Mouse (Mus musculus): Measurements from ENCODE around the gene Tpi1. TPM values are rescaled to one million over a fixed set of nuclear protein-coding genes. Genes with fewer than 3 reads are reported as not detected.
A peak's percentile ranks its signal among the peaks of the same experiment; 100 is the strongest.

Tpi1 gene
- polyA plus RNA-seq, 1 experiment: 1,480 TPM

GRCm38 (mm10) chr6:124816611-124817010 lies 2.5 kb upstream of the Tpi1 start:
- Histone ChIP-seq H3K4me2 (ENCODE audit: low read depth) (no peak overlapping the region), H3K36me3 (ENCODE audit: control insufficient read depth, insufficient read depth) (peaks cover 28% of the 10 kb centered on the region), H3K79me2 (ENCODE audit: control insufficient read depth, insufficient read depth) (peaks cover 20% of the 10 kb centered on the region), H3ac (ENCODE audit: control insufficient read depth, insufficient read length) (no peak overlapping the region), H3K4me3 (no peak overlapping the region), H3K27me3 (ENCODE audit: control insufficient read depth, insufficient read depth, insufficient read length) (no peaks in the 10 kb centered on the region)
- TF ChIP-seq TCF3 (IDR thresholded peaks at IDR 0.05; ENCODE audit: insufficient read length, low read depth): no peak
- no peak for TF ChIP-seq CEBPB (IDR thresholded peaks at IDR 0.05; ENCODE audit: insufficient read depth, poor library complexity, severe bottlenecking)
- no peak for TF ChIP-seq MYOG (IDR thresholded peaks at IDR 0.05; ENCODE audit: control insufficient read depth in 1 of 3, insufficient read depth in 1 of 3, insufficient read length in 2 of 3, low read depth in 2 of 3)
- TF ChIP-seq TCF12 (IDR thresholded peaks at IDR 0.05; ENCODE audit: insufficient read depth, poor library complexity, severe bottlenecking): no peak
- TF ChIP-seq REST (IDR thresholded peaks at IDR 0.05; ENCODE audit: insufficient read depth, insufficient read length): no peak
- no peak for TF ChIP-seq USF1 (IDR thresholded peaks at IDR 0.05; ENCODE audit: low read depth)
- no peak for TF ChIP-seq POLR2AphosphoS2 (IDR thresholded peaks at IDR 0.05; ENCODE audit: insufficient read length, low read depth)
- TF ChIP-seq E2F4 (IDR thresholded peaks at IDR 0.05; ENCODE audit: insufficient read depth): no peak

DNA sequence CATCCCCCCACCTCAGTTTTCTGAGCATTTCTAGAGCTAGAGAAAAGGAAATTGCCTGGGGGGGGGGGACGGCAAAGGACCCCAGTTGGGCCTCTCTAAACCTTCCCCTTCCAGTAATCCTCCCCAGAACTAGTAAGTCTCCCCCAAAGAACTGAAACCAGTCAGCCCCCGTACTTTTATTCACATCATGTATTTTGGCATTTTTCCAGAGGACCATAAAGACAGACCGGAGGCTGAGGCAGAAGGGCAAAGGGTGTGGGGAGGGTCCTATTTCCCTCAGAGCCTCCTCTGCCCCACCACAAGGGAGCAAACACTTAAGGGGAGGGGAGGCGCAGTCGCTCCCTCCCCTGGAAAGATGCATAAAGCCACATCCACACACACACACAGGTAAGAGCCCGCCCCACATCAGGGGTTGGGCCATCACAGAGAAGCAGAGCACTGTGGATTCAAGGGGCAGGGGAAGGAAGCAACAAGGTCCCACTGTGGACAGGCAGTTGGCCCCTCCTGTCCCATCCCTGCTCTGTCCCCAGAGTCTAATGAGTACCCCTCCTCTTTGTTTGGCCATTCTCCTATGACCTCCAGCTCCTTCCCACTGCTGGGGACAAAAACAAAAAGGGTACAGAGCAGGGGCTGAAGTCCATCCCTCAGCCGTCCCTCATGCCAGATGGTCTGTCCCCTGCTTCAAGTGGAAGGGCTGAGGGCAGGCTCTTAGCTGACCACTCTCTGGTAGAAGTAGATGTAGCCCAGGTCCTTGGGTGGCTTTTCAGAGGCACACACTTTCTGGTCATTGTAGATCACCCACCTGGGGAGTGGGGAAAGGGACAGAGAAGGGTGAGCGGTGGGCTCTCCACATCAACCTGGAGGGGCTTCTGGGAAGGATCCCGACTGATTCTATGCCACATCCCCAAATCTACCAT lies 1.0 kb upstream of the Tpi1 start:
- peaks cover 24% of the 10 kb centered on the region for H3K79me2 ChIP-seq (ENCODE audit: control insufficient read depth, insufficient read depth)

GRCm38 (mm10) chr6:124814448-124814847 lies 352 bp upstream of the Tpi1 start:
- H3K4me2 ChIP-seq (ENCODE audit: low read depth): peak overlapping the region; percentile 81
- no peak overlapping the region for H3ac ChIP-seq (ENCODE audit: control insufficient read depth, insufficient read length)
- H3K36me3 ChIP-seq (ENCODE audit: control insufficient read depth, insufficient read depth): peaks cover 15% of the 10 kb centered on the region
- TF ChIP-seq USF1 (IDR thresholded peaks at IDR 0.05; ENCODE audit: low read depth) (no peak), CEBPB (IDR thresholded peaks at IDR 0.05; ENCODE audit: insufficient read depth, poor library complexity, severe bottlenecking) (no peak), POLR2AphosphoS2 (IDR thresholded peaks at IDR 0.05; ENCODE audit: insufficient read length, low read depth) (no peak), E2F4 (IDR thresholded peaks at IDR 0.05; ENCODE audit: insufficient read depth) (no peak), SRF (IDR thresholded peaks at IDR 0.05; ENCODE audit: control insufficient read depth, insufficient read length, low read depth) (no peak), POLR2A (IDR thresholded peaks at IDR 0.05; ENCODE audit: insufficient read length, low read depth) (no peak), TCF12 (IDR thresholded peaks at IDR 0.05; ENCODE audit: insufficient read depth, poor library complexity, severe bottlenecking) (no peak), MYOD1 (IDR thresholded peaks at IDR 0.05; ENCODE audit: control insufficient read depth in 1 of 3, insufficient read length in 2 of 3, low read depth in 2 of 3) (no peak)
- peak overlapping the region; percentile 97 for H3K4me3 ChIP-seq
- H3K79me2 ChIP-seq (ENCODE audit: control insufficient read depth, insufficient read depth): peaks cover 29% of the 10 kb centered on the region
- no peaks in the 10 kb centered on the region for H3K27me3 ChIP-seq (ENCODE audit: control insufficient read depth, insufficient read depth, insufficient read length)

More for the DNA sequence above, 1.0 kb upstream of the Tpi1 start:
- Histone ChIP-seq H3K4me3 (no peak overlapping the region), H3ac (ENCODE audit: control insufficient read depth, insufficient read length) (no peak overlapping the region), H3K27me3 (ENCODE audit: control insufficient read depth, insufficient read depth, insufficient read length) (no peaks in the 10 kb centered on the region), H3K4me2 (ENCODE audit: low read depth) (no peak overlapping the region), H3K36me3 (ENCODE audit: control insufficient read depth, insufficient read depth) (peaks cover 15% of the 10 kb centered on the region)
- TF ChIP-seq POLR2AphosphoS2 (IDR thresholded peaks at IDR 0.05; ENCODE audit: insufficient read length, low read depth): no peak
- TF ChIP-seq REST (IDR thresholded peaks at IDR 0.05; ENCODE audit: insufficient read depth, insufficient read length): no peak
- no peak for TF ChIP-seq CEBPB (IDR thresholded peaks at IDR 0.05; ENCODE audit: insufficient read depth, poor library complexity, severe bottlenecking)
- no peak for TF ChIP-seq POLR2A (IDR thresholded peaks at IDR 0.05; ENCODE audit: insufficient read length, low read depth)
- TF ChIP-seq TCF12 (IDR thresholded peaks at IDR 0.05; ENCODE audit: insufficient read depth, poor library complexity, severe bottlenecking): no peak
- TF ChIP-seq MYOD1 (IDR thresholded peaks at IDR 0.05; ENCODE audit: control insufficient read depth in 1 of 3, insufficient read length in 2 of 3, low read depth in 2 of 3): no peak

- peaks cover 29% of the 10 kb centered on the region for H3K79me2 ChIP-seq (ENCODE audit: control insufficient read depth, insufficient read depth)
- peak overlapping the region; percentile 83 for H3K4me2 ChIP-seq (ENCODE audit: low read depth)
- peak overlapping the region; percentile 30 for H3ac ChIP-seq (ENCODE audit: control insufficient read depth, insufficient read length)
- TF ChIP-seq USF1 (IDR thresholded peaks at IDR 0.05; ENCODE audit: low read depth): no peak
- TF ChIP-seq POLR2AphosphoS2 (IDR thresholded peaks at IDR 0.05; ENCODE audit: insufficient read length, low read depth): peak; percentile 40
- peaks cover 13% of the 10 kb centered on the region for H3K36me3 ChIP-seq (ENCODE audit: control insufficient read depth, insufficient read depth)
- H3K27me3 ChIP-seq (ENCODE audit: control insufficient read depth, insufficient read depth, insufficient read length): no peaks in the 10 kb centered on the region
- H3K4me3 ChIP-seq: peak overlapping the region; percentile 97
Observed at GRCm38 (mm10) chr6:124813496-124813895, 600 bp downstream of the Tpi1 start.

DNA sequence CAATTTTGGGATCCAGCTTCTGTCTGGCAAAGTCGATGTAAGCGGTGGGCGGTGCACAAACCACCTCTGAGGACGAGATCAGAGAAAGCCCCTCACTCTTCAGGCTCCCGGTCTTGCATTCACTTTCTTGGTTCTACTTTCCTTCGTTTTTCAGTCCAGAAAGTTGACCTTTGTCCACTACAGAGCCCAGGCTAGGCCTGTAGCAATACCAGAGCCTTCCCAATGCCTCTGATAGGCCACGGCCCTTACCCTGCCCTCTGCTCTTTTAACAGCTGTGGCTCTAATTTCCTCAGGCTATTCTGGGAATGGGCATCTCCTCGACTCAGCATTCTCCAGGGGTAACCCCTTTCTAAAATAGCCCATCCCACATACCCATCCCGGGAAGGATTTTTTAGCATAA lies 1.2 kb downstream of the Tpi1 start:
- TF ChIP-seq POLR2AphosphoS2 (IDR thresholded peaks at IDR 0.05; ENCODE audit: insufficient read length, low read depth) (peak; percentile 53), CEBPB (IDR thresholded peaks at IDR 0.05; ENCODE audit: insufficient read depth, poor library complexity, severe bottlenecking) (no peak), MYOG (IDR thresholded peaks at IDR 0.05; ENCODE audit: control insufficient read depth in 1 of 3, insufficient read depth in 1 of 3, insufficient read length in 2 of 3, low read depth in 2 of 3) (peak in 2 of 3 experiments; percentile 77 to 78), MYOD1 (IDR thresholded peaks at IDR 0.05; ENCODE audit: control insufficient read depth in 1 of 3, insufficient read length in 2 of 3, low read depth in 2 of 3) (peak in 2 of 3 experiments; percentile 43 to 62)
- Histone ChIP-seq H3K36me3 (ENCODE audit: control insufficient read depth, insufficient read depth) (peaks cover 9% of the 10 kb centered on the region), H3ac (ENCODE audit: control insufficient read depth, insufficient read length) (peak overlapping the region; percentile 30), H3K4me3 (peak overlapping the region; percentile 97), H3K27me3 (ENCODE audit: control insufficient read depth, insufficient read depth, insufficient read length) (no peaks in the 10 kb centered on the region), H3K4me2 (ENCODE audit: low read depth) (peak overlapping the region; percentile 83), H3K79me2 (ENCODE audit: control insufficient read depth, insufficient read depth) (peaks cover 29% of the 10 kb centered on the region)
